ENCODE assay signal across 10 mouse cellular contexts in the genomic region with DNA sequence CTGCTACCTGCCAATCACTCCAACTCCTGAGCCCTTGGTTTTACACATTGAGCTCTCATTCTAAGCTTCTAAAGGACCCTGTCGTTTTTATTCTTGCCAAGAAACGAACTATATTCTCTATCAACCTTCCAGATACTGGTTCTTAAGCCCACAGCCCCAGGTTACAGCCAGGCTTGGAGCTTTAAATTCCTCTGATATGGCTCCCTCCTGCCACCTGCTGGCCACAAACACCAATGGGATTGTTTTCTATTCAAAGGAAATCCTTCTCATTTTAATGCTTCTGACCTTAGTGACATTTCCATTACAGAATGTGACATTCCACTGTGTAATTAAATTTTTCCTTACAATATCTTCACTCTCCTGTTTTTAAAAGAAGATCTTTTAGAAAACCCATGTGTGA. TPM values are rescaled to one million over a fixed set of nuclear protein-coding genes. Genes with fewer than 3 reads are reported as not detected.
DNase-seq lines count a peak whose midpoint lies in the region; ATAC-seq and TF ChIP-seq lines count a peak whose summit lies in the region.
"Had no signal": no experiment of that assay in that cellular context is flagged by ENCODE, and none has a peak within 500 bp of the region (broad histone marks: within the 10 kb centered on the region; RNA-seq: fewer than 3 reads in every experiment).

No protein-coding gene starts in this region.

- peak; percentile 72 for TF ChIP-seq CTCF in intestine, postnatal 0 days (IDR thresholded peaks at IDR 0.05; ENCODE audit: low read depth)

- no peaks in the 10 kb centered on the region for H3K4me1 ChIP-seq in intestine, postnatal 0 days (replicated peaks; ENCODE audit: control insufficient read depth, insufficient read depth, low read length)
- no peaks in the 10 kb centered on the region for H3K4me1 ChIP-seq in intestine, embryonic 16.5 days (ENCODE audit: control insufficient read depth, insufficient read depth, low read length)
- H3K4me1 ChIP-seq: embryonic facial prominence, embryonic 12.5 days; limb, embryonic 13.5 days had no signal

- WGBS in intestine, postnatal 0 days = 30% methylated on average over 2 of the region's 2 CpGs
- WGBS in intestine, embryonic 16.5 days = 13% methylated on average over 2 of the region's 2 CpGs

- no peaks in the 10 kb centered on the region for H3K27me3 ChIP-seq in intestine, postnatal 0 days (replicated peaks; ENCODE audit: control insufficient read depth, insufficient read depth, low read length)
- no peaks in the 10 kb centered on the region for H3K27me3 ChIP-seq in intestine, embryonic 16.5 days (replicated peaks; ENCODE audit: control insufficient read depth, insufficient read depth, low read length)
- H3K27me3 ChIP-seq: embryonic facial prominence, embryonic 12.5 days; limb, embryonic 13.5 days had no signal

- no peaks in the 10 kb centered on the region for H3K9me3 ChIP-seq in intestine, postnatal 0 days (ENCODE audit: control insufficient read depth)
- no peaks in the 10 kb centered on the region for H3K9me3 ChIP-seq in intestine, embryonic 16.5 days (ENCODE audit: control insufficient read depth, low read length)
- H3K9me3 ChIP-seq: embryonic facial prominence, embryonic 12.5 days; limb, embryonic 13.5 days had no signal

- H3K27ac ChIP-seq in intestine, postnatal 0 days (ENCODE audit: low read depth, low read length) = no peak overlapping the region
- H3K27ac ChIP-seq in intestine, embryonic 16.5 days (ENCODE audit: low read length) = no peak overlapping the region
- H3K27ac ChIP-seq: embryonic facial prominence, embryonic 12.5 days; limb, embryonic 13.5 days had no signal

- H3K36me3 ChIP-seq in intestine, postnatal 0 days (ENCODE audit: control insufficient read depth, insufficient read depth) = no peaks in the 10 kb centered on the region
- no peaks in the 10 kb centered on the region for H3K36me3 ChIP-seq in intestine, embryonic 16.5 days (ENCODE audit: control insufficient read depth, insufficient read depth, low read length)
- H3K36me3 ChIP-seq: embryonic facial prominence, embryonic 12.5 days; limb, embryonic 13.5 days had no signal

- no peak overlapping the region for H3K9ac ChIP-seq in intestine, postnatal 0 days (ENCODE audit: low read depth, low read length)
- H3K9ac ChIP-seq in intestine, embryonic 16.5 days (ENCODE audit: low read depth, low read length) = no peak overlapping the region
- H3K9ac ChIP-seq: embryonic facial prominence, embryonic 12.5 days; limb, embryonic 13.5 days had no signal

- DNase-seq in CD8-positive naive resting alpha-beta T cell, adult 2 months (ENCODE audit: low read depth in 2 of 2, low spot score in 2 of 2) = peak; percentile 14 to 30
- peak; percentile 32 for DNase-seq in adrenal gland, adult 2 months
- DNase-seq in embryo, embryonic 9.5 days (ENCODE audit: extremely low spot score) = peak; percentile 16
- peak; percentile 42 for DNase-seq in layer of hippocampus, adult 9-10 months (ENCODE audit: low spot score)
- DNase-seq in naive thymus-derived CD4-positive, alpha-beta T cell, adult 2 months (ENCODE audit: low read depth) = peak; percentile 54

- ATAC-seq in intestine, postnatal 0 days = no peak
- ATAC-seq in intestine, embryonic 16.5 days = no peak
- ATAC-seq in erythroid progenitor cell, adult 5-6 weeks (replicated peaks; ENCODE audit: low FRiP score, poor library complexity, severe bottlenecking) = no peak

- no peak overlapping the region for H3K4me3 ChIP-seq in intestine, postnatal 0 days (ENCODE audit: low read depth, low read length)
- H3K4me3 ChIP-seq in intestine, embryonic 16.5 days (ENCODE audit: low read length) = no peak overlapping the region
- H3K4me3 ChIP-seq: embryonic facial prominence, embryonic 12.5 days; limb, embryonic 13.5 days had no signal

- no peak overlapping the region for H3K4me2 ChIP-seq in intestine, postnatal 0 days (replicated peaks; ENCODE audit: low read depth)
- H3K4me2 ChIP-seq in intestine, embryonic 16.5 days (ENCODE audit: low read depth, low read length) = no peak overlapping the region
- H3K4me2 ChIP-seq: embryonic facial prominence, embryonic 12.5 days; limb, embryonic 13.5 days had no signal

RNA-seq across cellular contexts. Expression of a gene that starts 28.6 kb away (rescaled TPM):
- polyA plus RNA-seq in intestine, postnatal 0 days (2015; fragmentation: Nextera tagmentation; extraction: Ambion mirVana) = 11.4 and 11.7 TPM in 2 replicates
- 16.8 and 17.2 TPM in 2 replicates for polyA plus RNA-seq in intestine, embryonic 16.5 days (2015; fragmentation: Nextera tagmentation; extraction: Ambion mirVana)
- total RNA-seq in adrenal gland, adult 2 months (2021) = 10 to 100 TPM in 1 of 2 experiments, 1 to 10 TPM in 1; 9.9 to 19.1 TPM
- 1.3 and 3.8 TPM in 2 replicates for polyA plus RNA-seq in adrenal gland, adult 2 months (2012; rRNA removed)
- total RNA-seq in erythroid progenitor cell, adult 5-6 weeks (2015; ENCODE audit: low replicate concordance) = 27.4 and 36.5 TPM in 2 replicates
- 31.6 and 36.2 TPM in 2 replicates for total RNA-seq in erythroid progenitor cell, adult 5-6 weeks (2017; ENCODE audit: low replicate concordance)

RNA-seq across cellular contexts. Expression of a gene that starts 44.1 kb away (rescaled TPM):
- polyA plus RNA-seq in intestine, postnatal 0 days (2015; fragmentation: Nextera tagmentation; extraction: Ambion mirVana) = 0.25 and 0.33 TPM in 2 replicates
- 0.46 and 0.50 TPM in 2 replicates for polyA plus RNA-seq in intestine, embryonic 16.5 days (2015; fragmentation: Nextera tagmentation; extraction: Ambion mirVana)
- 10 to 100 TPM; 16.6 to 35.5 TPM for total RNA-seq in adrenal gland, adult 2 months (2021)
- polyA plus RNA-seq in adrenal gland, adult 2 months (2012; rRNA removed) = 5.2 and 6.8 TPM in 2 replicates
- total RNA-seq in erythroid progenitor cell, adult 5-6 weeks (2015; ENCODE audit: low replicate concordance) = not detected in 2 replicates
- 4.7 TPM in 1 of 2 replicates, not detected in the other for total RNA-seq in erythroid progenitor cell, adult 5-6 weeks (2017; ENCODE audit: low replicate concordance)
